Mouse (Mus musculus) myocyte (in vitro differentiated cells): ENCODE measurements around the gene Cbx1. TPM values are rescaled to one million over a fixed set of nuclear protein-coding genes. Genes with fewer than 3 reads are reported as not detected.
A peak's percentile ranks its signal among the peaks of the same experiment; 100 is the strongest.

Experiments
- H3K27me3 ChIP-seq: one replicate; pipeline ENCODE4 v1.6.1; 2011; ENCODE audit not compliant: control insufficient read depth, insufficient read depth, insufficient read length
- H3K36me3 ChIP-seq: one replicate; pipeline ENCODE4 v1.6.1; 2011; ENCODE audit not compliant: control insufficient read depth, insufficient read depth
- H3K4me2 ChIP-seq: one replicate; pipeline ENCODE4 v1.6.1; 2011; ENCODE audit warnings: low read depth, control low read depth
- H3K4me3 ChIP-seq: one replicate; pipeline ENCODE4 v1.5.1; 2011; ENCODE audit warnings: mild to moderate bottlenecking, control low read depth, moderate library complexity
- H3K79me2 ChIP-seq: one replicate; pipeline ENCODE4 v1.6.1; 2011; ENCODE audit not compliant: control insufficient read depth, insufficient read depth
- H3ac ChIP-seq: one replicate; pipeline ENCODE4 v1.6.1; 2011; ENCODE audit not compliant: control insufficient read depth, insufficient read length
- CEBPB ChIP-seq: IDR thresholded peaks from 2 replicates; pipeline ENCODE4 v1.6.1; 2011; ENCODE audit warnings: mild to moderate bottlenecking, moderate library complexity; ENCODE audit not compliant: poor library complexity, insufficient read depth, severe bottlenecking
- E2F4 ChIP-seq: IDR thresholded peaks from one replicate; pipeline ENCODE4 v1.6.1; 2011; ENCODE audit warnings: mild to moderate bottlenecking, control low read depth, moderate library complexity; ENCODE audit not compliant: insufficient read depth
- MAX ChIP-seq: IDR thresholded peaks from one replicate; pipeline ENCODE4 v1.6.1; 2011; ENCODE audit warnings: low read depth, mild to moderate bottlenecking, control low read depth
- MYOD1 ChIP-seq, 3 experiments: IDR thresholded peaks; one replicate each; pipeline ENCODE4 v1.6.1; 2011; ENCODE audit warnings: control low read depth in 2 of 3, low read depth in 2 of 3, mild to moderate bottlenecking in 2 of 3, moderate library complexity in 1 of 3; ENCODE audit not compliant: insufficient read length in 2 of 3, control insufficient read depth in 1 of 3
- MYOG ChIP-seq, 3 experiments: IDR thresholded peaks; one replicate each; pipeline ENCODE4 v1.6.1; 2011; ENCODE audit warnings: control low read depth in 2 of 3, low read depth in 2 of 3, mild to moderate bottlenecking in 2 of 3; ENCODE audit not compliant: insufficient read length in 2 of 3, control insufficient read depth in 1 of 3, insufficient read depth in 1 of 3
- POLR2A ChIP-seq: IDR thresholded peaks from one replicate; pipeline ENCODE4 v1.6.1; 2011; ENCODE audit warnings: low read depth, mild to moderate bottlenecking, control low read depth, moderate library complexity; ENCODE audit not compliant: insufficient read length
- POLR2AphosphoS2 ChIP-seq: IDR thresholded peaks from one replicate; pipeline ENCODE4 v1.6.1; 2011; ENCODE audit warnings: low read depth, control low read depth; ENCODE audit not compliant: insufficient read length
- REST ChIP-seq: IDR thresholded peaks from one replicate; pipeline ENCODE4 v1.6.1; 2011; ENCODE audit warnings: mild to moderate bottlenecking, control low read depth, moderate library complexity; ENCODE audit not compliant: insufficient read depth, insufficient read length
- SRF ChIP-seq: IDR thresholded peaks from one replicate; pipeline ENCODE4 v1.6.1; 2011; ENCODE audit warnings: low read depth; ENCODE audit not compliant: control insufficient read depth, insufficient read length
- TCF12 ChIP-seq: IDR thresholded peaks from one replicate; pipeline ENCODE4 v1.6.1; 2011; ENCODE audit warnings: mild to moderate bottlenecking, control low read depth; ENCODE audit not compliant: poor library complexity, insufficient read depth, severe bottlenecking
- TCF3 ChIP-seq: IDR thresholded peaks from one replicate; pipeline ENCODE4 v1.6.1; 2011; ENCODE audit warnings: low read depth, control low read depth; ENCODE audit not compliant: insufficient read length
- USF1 ChIP-seq: IDR thresholded peaks from one replicate; pipeline ENCODE4 v1.6.1; 2011; ENCODE audit warnings: low read depth, mild to moderate bottlenecking, control low read depth, moderate library complexity
- polyA plus RNA-seq: library from polyadenylated mRNA; unstranded; fragments of >200 nt; fragmentation: generic; extraction: Trizol; gene quantifications from one replicate; pipeline ENCODE4 v1.2.1, GENCODE M21; 2012; ENCODE audit warnings: missing spikeins

Cbx1 gene
- polyA plus RNA-seq, 1 experiment: 34.6 TPM

GRCm38 (mm10) chr11:96766555-96766954, 22.4 kb upstream of the Cbx1 start:
- Histone ChIP-seq H3K4me3 (no peak overlapping the region), H3ac (no peak overlapping the region), H3K79me2 (no peaks in the 10 kb centered on the region), H3K27me3 (no peaks in the 10 kb centered on the region), H3K36me3 (peaks cover 24% of the 10 kb centered on the region), H3K4me2 (peak overlapping the region; percentile 56)
- no peak for TF ChIP-seq TCF3
- TF ChIP-seq USF1: no peak
- TF ChIP-seq SRF: no peak
- TF ChIP-seq POLR2A: no peak
- no peak for TF ChIP-seq MYOG (IDR thresholded peaks at IDR 0.05; ENCODE audit: control insufficient read depth in 1 of 3, insufficient read depth in 1 of 3, insufficient read length in 2 of 3, low read depth in 2 of 3)

GRCm38 (mm10) chr11:96767096-96767495, 21.8 kb upstream of the Cbx1 start:
- no peak for TF ChIP-seq E2F4
- no peak for TF ChIP-seq MYOD1 (IDR thresholded peaks at IDR 0.05; ENCODE audit: control insufficient read depth in 1 of 3, insufficient read length in 2 of 3, low read depth in 2 of 3)
- TF ChIP-seq CEBPB: no peak
- TF ChIP-seq USF1: no peak
- TF ChIP-seq REST: no peak
- TF ChIP-seq POLR2AphosphoS2: no peak
- no peak for TF ChIP-seq TCF12
- TF ChIP-seq SRF: no peak
- TF ChIP-seq MYOG (IDR thresholded peaks at IDR 0.05; ENCODE audit: control insufficient read depth in 1 of 3, insufficient read depth in 1 of 3, insufficient read length in 2 of 3, low read depth in 2 of 3): no peak
- no peak for TF ChIP-seq TCF3
- no peak for TF ChIP-seq MAX
- TF ChIP-seq POLR2A: no peak
- H3ac ChIP-seq: no peak overlapping the region
- no peaks in the 10 kb centered on the region for H3K27me3 ChIP-seq
- H3K4me3 ChIP-seq: no peak overlapping the region
- no peaks in the 10 kb centered on the region for H3K79me2 ChIP-seq
- peak overlapping the region; percentile 56 for H3K4me2 ChIP-seq
- peaks cover 28% of the 10 kb centered on the region for H3K36me3 ChIP-seq

GRCm38 (mm10) chr11:96768240-96768639, 20.7 kb upstream of the Cbx1 start:
- Histone ChIP-seq H3K4me3 (no peak overlapping the region), H3K36me3 (peaks cover 39% of the 10 kb centered on the region), H3K4me2 (no peak overlapping the region), H3ac (no peak overlapping the region), H3K79me2 (no peaks in the 10 kb centered on the region), H3K27me3 (no peaks in the 10 kb centered on the region)
- no peak for TF ChIP-seq USF1
- TF ChIP-seq TCF12: no peak
- no peak for TF ChIP-seq E2F4
- TF ChIP-seq POLR2AphosphoS2: no peak
- TF ChIP-seq POLR2A: no peak
- TF ChIP-seq MAX: no peak
- no peak for TF ChIP-seq MYOG (IDR thresholded peaks at IDR 0.05; ENCODE audit: control insufficient read depth in 1 of 3, insufficient read depth in 1 of 3, insufficient read length in 2 of 3, low read depth in 2 of 3)
- no peak for TF ChIP-seq CEBPB
- TF ChIP-seq REST: no peak
- TF ChIP-seq SRF: no peak
- no peak for TF ChIP-seq TCF3
- TF ChIP-seq MYOD1 (IDR thresholded peaks at IDR 0.05; ENCODE audit: control insufficient read depth in 1 of 3, insufficient read length in 2 of 3, low read depth in 2 of 3): no peak

GRCm38 (mm10) chr11:96771274-96771975, 17.5 kb upstream of the Cbx1 start:
- Histone ChIP-seq H3K36me3 (peaks cover 44% of the 10 kb centered on the region), H3K4me3 (no peak overlapping the region), H3K27me3 (no peaks in the 10 kb centered on the region), H3K79me2 (peaks cover 20% of the 10 kb centered on the region), H3K4me2 (no peak overlapping the region), H3ac (no peak overlapping the region)
- TF ChIP-seq MAX: no peak
- no peak for TF ChIP-seq REST
- no peak for TF ChIP-seq TCF3
- no peak for TF ChIP-seq CEBPB
- no peak for TF ChIP-seq MYOD1 (IDR thresholded peaks at IDR 0.05; ENCODE audit: control insufficient read depth in 1 of 3, insufficient read length in 2 of 3, low read depth in 2 of 3)
- no peak for TF ChIP-seq USF1
- TF ChIP-seq SRF: no peak
- no peak for TF ChIP-seq E2F4

GRCm38 (mm10) chr11:96772413-96772812, 16.5 kb upstream of the Cbx1 start:
- Histone ChIP-seq H3K4me3 (no peak overlapping the region), H3K36me3 (peaks cover 41% of the 10 kb centered on the region), H3K27me3 (no peaks in the 10 kb centered on the region), H3K4me2 (no peak overlapping the region), H3ac (no peak overlapping the region), H3K79me2 (peaks cover 28% of the 10 kb centered on the region)
- TF ChIP-seq E2F4 (no peak), TCF12 (no peak), MAX (no peak), REST (no peak), SRF (no peak), MYOG (IDR thresholded peaks at IDR 0.05; ENCODE audit: control insufficient read depth in 1 of 3, insufficient read depth in 1 of 3, insufficient read length in 2 of 3, low read depth in 2 of 3) (no peak), POLR2AphosphoS2 (no peak), MYOD1 (IDR thresholded peaks at IDR 0.05; ENCODE audit: control insufficient read depth in 1 of 3, insufficient read length in 2 of 3, low read depth in 2 of 3) (no peak), USF1 (no peak), CEBPB (no peak), TCF3 (no peak), POLR2A (no peak)
